Mouse (Mus musculus) neural tube, embryonic 14.5 days (tissue): ENCODE data around the gene Cnr2. TPM values are rescaled to one million over a fixed set of nuclear protein-coding genes. Genes with fewer than 3 reads are reported as not detected.

Experiments
- ATAC-seq: fragments of 200-750 bp; cut with Nextera tagmentation; 2 replicates; pipeline ENCODE4 v1.8.0; 2017; ENCODE audit warnings: low read depth, mild to moderate bottlenecking, moderate TSS enrichment, moderate library complexity
- H3K27ac ChIP-seq: fragments of 300-500 bp; sonication (generic); 2 replicates; pipeline ENCODE4 v1.5.1; 2014; ENCODE audit warnings: low read depth, mild to moderate bottlenecking, control low read depth, low read length, moderate library complexity, mixed read lengths
- H3K27me3 ChIP-seq: fragments of 300-500 bp; sonication (generic); 2 replicates; pipeline ENCODE4 v1.6.1; 2014; ENCODE audit warnings: low read length; ENCODE audit not compliant: control insufficient read depth, insufficient read depth
- H3K36me3 ChIP-seq: fragments of 300-500 bp; sonication (generic); 2 replicates; pipeline ENCODE4 v1.6.1; 2014; ENCODE audit warnings: low read length, mixed read lengths; ENCODE audit not compliant: control insufficient read depth, insufficient read depth
- H3K4me1 ChIP-seq: fragments of 300-500 bp; sonication (generic); 2 replicates; pipeline ENCODE4 v1.6.1; 2014; ENCODE audit warnings: low read length; ENCODE audit not compliant: control insufficient read depth, insufficient read depth
- H3K4me2 ChIP-seq: fragments of 300-500 bp; sonication (generic); 2 replicates; pipeline ENCODE4 v1.6.1; 2014; ENCODE audit warnings: mild to moderate bottlenecking, low read depth, low read length, control low read depth
- H3K4me3 ChIP-seq: fragments of 300-500 bp; sonication (generic); 2 replicates; pipeline ENCODE4 v1.5.1; 2014; ENCODE audit warnings: low read depth, low read length, control low read depth, mixed read lengths
- H3K9ac ChIP-seq: fragments of 300-500 bp; sonication (generic); replicated peaks from 2 replicates; pipeline ENCODE4 v1.6.1; 2014; ENCODE audit warnings: low read depth, mild to moderate bottlenecking, control low read depth, low read length, mixed read lengths
- H3K9me3 ChIP-seq: fragments of 300-500 bp; sonication (generic); 2 replicates; pipeline ENCODE4 v1.6.1; 2016; ENCODE audit warnings: low read length; ENCODE audit not compliant: control insufficient read depth
- WGBS: fragments of 180-500 bp; shearing (Covaris S2); extraction: QIAGEN DNeasy Blood & Tissue Kit; methylation state at CpG from one replicate; pipeline ENCODE4 v1.1.7; 2014; 5-methylcytosine and 5-hydroxymethylcytosine counted together
- polyA plus RNA-seq: library from polyadenylated mRNA; unstranded; fragments of >200 nt; fragmentation: Nextera tagmentation; extraction: Ambion mirVana; gene quantifications from 2 replicates; pipeline ENCODE4 v1.2.1, GENCODE M21; 2014

Gene Cnr2
- polyA plus RNA-seq, 1 experiment from 2014 or later = 0.15 TPM

DNA sequence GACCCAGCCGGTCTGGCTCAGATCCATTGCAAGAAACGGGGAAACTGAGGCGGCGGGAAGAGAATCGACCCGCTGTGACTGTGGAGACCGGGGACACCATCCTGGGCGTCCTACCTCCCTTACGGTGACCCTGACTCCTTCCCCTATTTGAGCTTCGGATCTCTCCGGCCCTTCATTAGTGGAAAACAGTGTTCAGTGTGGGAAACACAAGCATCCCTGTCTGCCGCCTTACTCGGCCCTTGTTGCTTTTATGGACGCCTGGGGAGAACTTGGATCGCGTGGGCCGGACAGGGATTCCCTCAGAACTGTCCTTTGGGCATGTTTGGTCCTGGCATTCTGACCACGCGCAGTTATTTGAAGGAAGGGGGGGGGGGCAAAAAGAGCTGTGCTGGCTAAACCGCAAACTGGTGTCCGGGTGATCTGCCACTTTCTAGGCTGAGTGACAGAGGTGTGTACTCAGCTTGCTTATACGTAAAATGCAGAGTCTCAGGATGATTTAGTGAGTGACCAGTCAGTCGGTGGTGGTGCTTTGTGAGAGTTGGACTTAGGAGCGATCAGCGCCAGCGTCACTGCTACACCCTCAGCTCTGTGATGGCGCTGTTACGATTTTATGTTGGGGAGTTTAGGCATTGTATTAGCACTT, 51.6 kb downstream of the Cnr2 start:
- Histone ChIP-seq H3K9ac (peak overlapping the region; percentile 75), H3K9me3 (no peaks in the 10 kb centered on the region), H3K27me3 (no peaks in the 10 kb centered on the region), H3K4me1 (0 out of 2 replicates have a peak, but pooled peaks cover 4% of the 10 kb centered on the region), H3K27ac (peak overlapping the region; percentile 74; the same call in 1 of the 2 replicates), H3K4me2 (peak overlapping the region; percentile 81), H3K4me3 (peak overlapping the region; percentile 78), H3K36me3 (0 out of 2 replicates have a peak, but pooled peaks cover 3% of the 10 kb centered on the region)
- peak; percentile 47 for ATAC-seq
- whole genome bisulfite sequencing = under 1% methylated on average over 28 of the region's 28 CpGs

DNA sequence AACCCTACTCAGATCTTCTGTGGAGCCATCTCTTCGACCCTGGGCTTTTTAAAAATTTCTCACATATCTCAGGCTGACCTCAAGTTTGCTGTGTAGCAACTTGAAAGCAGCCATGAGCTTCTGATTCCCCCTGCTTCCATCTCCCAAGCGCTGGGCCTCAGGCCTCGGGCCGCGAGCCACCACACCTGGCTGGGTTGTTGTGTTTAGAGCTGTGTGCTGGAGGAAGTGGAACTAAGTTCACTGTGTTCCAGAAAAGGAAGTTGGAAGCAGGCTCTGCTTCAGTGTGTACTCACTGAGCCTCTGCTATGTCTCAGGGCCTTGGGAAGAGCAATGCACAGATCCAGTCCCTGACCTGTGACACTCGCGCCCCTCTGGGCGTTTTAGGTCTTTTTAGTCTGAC, 52.9 kb downstream of the Cnr2 start:
- WGBS = 96% methylated on average over 8 of the region's 8 CpGs
- no peak overlapping the region for H3K27ac ChIP-seq
- H3K4me3 ChIP-seq = no peak overlapping the region
- ATAC-seq = no peak
- no peak overlapping the region for H3K4me2 ChIP-seq
- no peaks in the 10 kb centered on the region for H3K9me3 ChIP-seq
- H3K27me3 ChIP-seq = no peaks in the 10 kb centered on the region
- H3K4me1 ChIP-seq = 0 out of 2 replicates have a peak, but pooled peaks cover 4% of the 10 kb centered on the region
- H3K36me3 ChIP-seq = 0 out of 2 replicates have a peak, but pooled peaks cover 3% of the 10 kb centered on the region
- no peak overlapping the region; the same call in 1 of the 2 replicates for H3K9ac ChIP-seq

GRCm38 (mm10) chr4:135949475-135949874, 54.3 kb downstream of the Cnr2 start:
- H3K9ac ChIP-seq = no peak overlapping the region
- H3K4me3 ChIP-seq = no peak overlapping the region
- H3K9me3 ChIP-seq = no peaks in the 10 kb centered on the region
- 0 out of 2 replicates have a peak, but pooled peaks cover 4% of the 10 kb centered on the region for H3K4me1 ChIP-seq
- H3K36me3 ChIP-seq = 0 out of 2 replicates have a peak, but pooled peaks cover 3% of the 10 kb centered on the region
- WGBS = 83% methylated on average over 10 of the region's 10 CpGs
- no peak overlapping the region for H3K4me2 ChIP-seq
- H3K27ac ChIP-seq = no peak overlapping the region
- ATAC-seq = no peak
- H3K27me3 ChIP-seq = no peaks in the 10 kb centered on the region

DNA sequence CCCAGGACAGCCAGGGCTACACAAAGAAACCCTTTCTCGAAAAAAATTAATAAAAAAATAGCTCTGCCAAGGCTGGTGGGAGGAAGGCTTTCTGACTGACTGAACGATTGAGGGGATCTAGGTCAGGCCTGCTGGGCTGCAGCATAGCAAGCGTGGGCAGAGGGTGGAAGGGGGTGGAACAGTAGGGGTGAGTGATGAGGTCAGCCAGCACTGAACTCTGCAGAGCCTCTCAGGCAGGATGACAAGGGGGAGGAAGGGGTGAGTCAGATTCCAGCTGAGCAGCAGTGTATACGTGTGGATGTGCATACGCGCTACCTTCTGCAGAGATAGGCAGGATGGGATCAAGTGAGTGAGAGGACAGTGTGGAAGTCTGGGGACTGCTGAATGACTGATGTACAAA, 54.7 kb downstream of the Cnr2 start:
- ATAC-seq = no peak
- Histone ChIP-seq H3K9ac (no peak overlapping the region), H3K4me2 (no peak overlapping the region), H3K27ac (no peak overlapping the region), H3K4me1 (0 out of 2 replicates have a peak, but pooled peaks cover 4% of the 10 kb centered on the region), H3K27me3 (no peaks in the 10 kb centered on the region), H3K4me3 (no peak overlapping the region), H3K36me3 (0 out of 2 replicates have a peak, but pooled peaks cover 3% of the 10 kb centered on the region), H3K9me3 (no peaks in the 10 kb centered on the region)
- 80% methylated on average over 6 of the region's 6 CpGs for WGBS

GRCm38 (mm10) chr4:135950365-135950764, 55.2 kb downstream of the Cnr2 start:
- Histone ChIP-seq H3K27me3 (no peaks in the 10 kb centered on the region), H3K4me2 (no peak overlapping the region), H3K9me3 (no peaks in the 10 kb centered on the region), H3K36me3 (peaks cover 3% of the 10 kb centered on the region; the same call in 1 of the 2 replicates), H3K4me1 (0 out of 2 replicates have a peak, but pooled peaks cover 4% of the 10 kb centered on the region), H3K27ac (no peak overlapping the region), H3K9ac (no peak overlapping the region), H3K4me3 (no peak overlapping the region)
- 87% methylated on average over 6 of the region's 6 CpGs for WGBS
- no peak for ATAC-seq

GRCm38 (mm10) chr4:135951505-135951904, 56.3 kb downstream of the Cnr2 start:
- Histone ChIP-seq H3K27ac (no peak overlapping the region), H3K4me2 (no peak overlapping the region), H3K4me1 (0 out of 2 replicates have a peak, but pooled peaks cover 4% of the 10 kb centered on the region), H3K9ac (no peak overlapping the region), H3K27me3 (no peaks in the 10 kb centered on the region), H3K9me3 (no peaks in the 10 kb centered on the region), H3K36me3 (peaks cover 11% of the 10 kb centered on the region; the same call in 1 of the 2 replicates), H3K4me3 (no peak overlapping the region)
- no peak for ATAC-seq
- WGBS = 96% methylated on average over 3 of the region's 3 CpGs

DNA sequence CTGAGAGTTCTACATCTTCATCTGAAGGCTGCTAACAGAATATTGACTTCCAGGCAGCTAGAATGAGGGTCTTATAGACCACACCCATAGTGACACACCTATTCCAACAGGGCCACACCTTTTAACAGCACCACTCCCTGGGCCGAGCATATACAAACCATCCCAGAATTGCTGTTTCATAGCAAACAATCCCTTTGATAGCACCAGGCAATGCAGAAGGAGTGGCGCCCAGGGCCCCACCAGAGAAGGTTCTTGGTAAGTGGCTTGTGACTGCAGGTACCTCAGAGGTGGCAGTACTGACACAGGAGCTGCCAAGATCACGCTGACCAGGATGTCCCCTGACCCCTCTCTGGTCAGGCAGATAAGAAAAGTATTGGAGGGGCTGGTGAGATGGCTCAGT, 58.0 kb downstream of the Cnr2 start:
- Histone ChIP-seq H3K27me3 (no peaks in the 10 kb centered on the region), H3K36me3 (peaks cover 14% of the 10 kb centered on the region; the same call in 1 of the 2 replicates)
- WGBS = 91% methylated on average over 3 of the region's 3 CpGs

GRCm38 (mm10) chr4:135954241-135954640, 59.0 kb downstream of the Cnr2 start:
- Histone ChIP-seq H3K27me3 (no peaks in the 10 kb centered on the region), H3K9me3 (no peaks in the 10 kb centered on the region), H3K9ac (no peak overlapping the region), H3K4me1 (no peaks in the 10 kb centered on the region), H3K4me3 (no peak overlapping the region), H3K27ac (no peak overlapping the region), H3K36me3 (peaks cover 14% of the 10 kb centered on the region; the same call in 1 of the 2 replicates), H3K4me2 (no peak overlapping the region)
- WGBS = 2% methylated on average over 2 of the region's 2 CpGs
- no peak for ATAC-seq

More for the DNA sequence above, 58.0 kb downstream of the Cnr2 start:
- H3K9ac ChIP-seq = no peak overlapping the region
- no peak overlapping the region for H3K4me2 ChIP-seq
- no peak overlapping the region for H3K4me3 ChIP-seq
- H3K27ac ChIP-seq = no peak overlapping the region
- no peaks in the 10 kb centered on the region for H3K4me1 ChIP-seq
- no peak for ATAC-seq
- no peaks in the 10 kb centered on the region for H3K9me3 ChIP-seq

- no peaks in the 10 kb centered on the region for H3K4me1 ChIP-seq
- H3K4me3 ChIP-seq = no peak overlapping the region
- 90% methylated on average over 9 of the region's 9 CpGs for WGBS
- H3K36me3 ChIP-seq = peaks cover 18% of the 10 kb centered on the region; the same call in 1 of the 2 replicates
- H3K27me3 ChIP-seq = no peaks in the 10 kb centered on the region
- no peaks in the 10 kb centered on the region for H3K9me3 ChIP-seq
- no peak overlapping the region for H3K4me2 ChIP-seq
- no peak overlapping the region for H3K27ac ChIP-seq
- no peak overlapping the region for H3K9ac ChIP-seq
- ATAC-seq = no peak
These were observed 60.7 kb downstream of the Cnr2 start for GRCm38 (mm10) chr4:135955886-135956285.
